Mouse (Mus musculus): ENCODE results near the gene Ano5.

- TF ChIP-seq CHD2 (IDR thresholded peaks at IDR 0.05; ENCODE audit: low read depth, low read length) (no peak), MAFK (IDR thresholded peaks at IDR 0.05; ENCODE audit: insufficient read depth, low read depth, low read length) (no peak), ZC3H11A (IDR thresholded peaks at IDR 0.05; ENCODE audit: borderline replicate concordance, low read depth, low read length) (no peak), HCFC1 (IDR thresholded peaks at IDR 0.05; ENCODE audit: borderline replicate concordance, insufficient read depth, low read length) (no peak)
These were observed 114.9 kb downstream of the Ano5 start for GRCm38 (mm10) chr7:51625591-51626255.
